Mouse (Mus musculus): ENCODE data around the gene Cfap45. TPM values are rescaled to one million over a fixed set of nuclear protein-coding genes. Genes with fewer than 3 reads are reported as not detected.

Gene Cfap45
- polyA plus RNA-seq, 1 experiment from 2014 or later, result 1.6 TPM

DNA sequence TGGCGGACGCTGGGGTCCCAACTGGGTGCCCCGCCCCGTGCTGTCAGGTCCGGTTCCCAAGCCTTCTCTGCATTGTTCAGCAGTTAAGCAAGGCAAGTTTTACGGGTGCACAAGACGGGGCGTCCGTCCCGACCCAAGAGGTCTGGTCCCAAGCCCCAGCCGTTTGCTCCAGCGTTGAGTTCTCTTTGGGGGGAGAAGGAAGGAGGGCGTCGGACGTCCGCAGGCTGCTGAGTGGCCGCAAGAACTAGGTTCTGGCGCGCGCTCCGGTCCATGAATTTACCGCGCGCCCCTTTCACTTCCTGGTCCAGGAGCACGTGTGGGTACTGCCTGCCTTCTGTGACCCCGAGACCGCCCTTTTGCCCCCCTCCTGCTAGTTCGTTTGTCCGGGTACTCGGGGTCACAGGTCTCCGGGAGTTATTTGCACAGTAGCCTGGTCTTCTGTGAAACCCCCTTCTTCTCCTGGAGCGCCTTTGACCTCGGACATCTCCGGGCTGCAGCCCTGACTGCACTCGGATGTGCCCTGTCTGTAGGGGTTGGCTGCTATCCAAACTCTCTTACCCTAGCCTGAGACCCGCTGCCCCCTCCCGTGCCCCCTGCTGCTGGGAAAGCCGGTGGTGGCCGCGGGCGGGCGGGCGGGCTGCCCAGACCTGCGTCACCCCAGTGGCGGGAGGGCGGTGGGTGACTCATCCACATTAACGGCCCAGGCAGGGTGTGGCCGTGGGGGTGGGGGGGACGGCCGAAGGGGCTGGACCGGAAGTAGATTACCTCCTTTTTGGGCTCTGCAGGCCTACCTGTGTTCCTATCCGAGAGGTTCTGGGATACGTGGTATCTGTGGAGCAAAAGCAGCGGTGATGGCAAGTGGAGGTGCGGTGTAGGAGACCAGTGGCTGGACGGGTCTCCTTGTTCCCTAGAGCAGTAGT, 19.9 kb upstream of the Cfap45 start:
- Histone ChIP-seq H3K4me1 (peaks cover 61% of the 10 kb centered on the region), H3K9me3 (no peaks in the 10 kb centered on the region), H3K4me3 (peak overlapping the region; percentile 56), H3K27me3 (ENCODE audit: poor library complexity, severe bottlenecking) (peaks cover 64% of the 10 kb centered on the region), H3K27ac (peak overlapping the region; percentile 77), H3K36me3 (replicated peaks) (peaks cover 39% of the 10 kb centered on the region)
- peak; percentile 45 for DNase-seq (ENCODE audit: extremely low spot score, low spot score)
- 1% methylated on average over 56 of the region's 56 CpGs for WGBS

DNA sequence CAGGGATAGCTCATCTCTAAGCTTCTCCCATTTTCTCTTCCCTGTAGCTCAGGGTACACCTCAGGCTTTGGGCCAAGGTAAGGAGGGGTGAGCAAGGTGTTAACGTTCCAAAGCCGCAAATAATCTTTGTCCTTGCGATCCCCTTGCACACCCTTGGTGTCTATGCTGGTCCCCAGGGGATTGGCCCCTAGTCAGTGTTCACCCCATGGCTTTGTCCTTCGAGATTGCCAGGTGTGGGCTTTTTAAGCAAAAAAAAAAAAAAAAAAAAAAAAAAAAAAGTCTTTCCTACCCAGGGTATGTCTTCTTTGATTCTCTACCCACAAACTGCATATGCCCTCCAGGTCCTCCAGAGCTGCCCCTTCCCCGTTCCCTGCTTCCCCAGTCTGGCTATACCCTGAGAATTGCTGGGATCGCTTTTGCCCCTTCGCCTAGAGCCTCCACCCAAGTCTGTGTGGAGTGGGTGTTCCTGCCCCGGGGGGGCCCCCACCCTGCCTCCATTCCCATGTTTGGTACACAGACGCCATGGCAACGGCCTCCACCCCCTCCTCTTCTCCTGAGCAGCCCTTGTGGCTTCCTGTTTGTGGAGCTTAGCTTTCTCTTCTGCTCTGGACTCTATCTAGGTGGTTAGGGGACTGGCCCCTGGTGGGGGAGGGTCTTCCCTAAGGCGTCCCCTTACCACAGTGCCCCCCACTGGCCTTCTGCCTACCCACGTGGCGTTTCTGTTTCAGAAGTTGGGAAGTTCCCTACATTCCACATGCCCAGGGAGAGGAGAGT, 19.0 kb upstream of the Cfap45 start:
- peak overlapping the region; percentile 77 for H3K27ac ChIP-seq

DNA sequence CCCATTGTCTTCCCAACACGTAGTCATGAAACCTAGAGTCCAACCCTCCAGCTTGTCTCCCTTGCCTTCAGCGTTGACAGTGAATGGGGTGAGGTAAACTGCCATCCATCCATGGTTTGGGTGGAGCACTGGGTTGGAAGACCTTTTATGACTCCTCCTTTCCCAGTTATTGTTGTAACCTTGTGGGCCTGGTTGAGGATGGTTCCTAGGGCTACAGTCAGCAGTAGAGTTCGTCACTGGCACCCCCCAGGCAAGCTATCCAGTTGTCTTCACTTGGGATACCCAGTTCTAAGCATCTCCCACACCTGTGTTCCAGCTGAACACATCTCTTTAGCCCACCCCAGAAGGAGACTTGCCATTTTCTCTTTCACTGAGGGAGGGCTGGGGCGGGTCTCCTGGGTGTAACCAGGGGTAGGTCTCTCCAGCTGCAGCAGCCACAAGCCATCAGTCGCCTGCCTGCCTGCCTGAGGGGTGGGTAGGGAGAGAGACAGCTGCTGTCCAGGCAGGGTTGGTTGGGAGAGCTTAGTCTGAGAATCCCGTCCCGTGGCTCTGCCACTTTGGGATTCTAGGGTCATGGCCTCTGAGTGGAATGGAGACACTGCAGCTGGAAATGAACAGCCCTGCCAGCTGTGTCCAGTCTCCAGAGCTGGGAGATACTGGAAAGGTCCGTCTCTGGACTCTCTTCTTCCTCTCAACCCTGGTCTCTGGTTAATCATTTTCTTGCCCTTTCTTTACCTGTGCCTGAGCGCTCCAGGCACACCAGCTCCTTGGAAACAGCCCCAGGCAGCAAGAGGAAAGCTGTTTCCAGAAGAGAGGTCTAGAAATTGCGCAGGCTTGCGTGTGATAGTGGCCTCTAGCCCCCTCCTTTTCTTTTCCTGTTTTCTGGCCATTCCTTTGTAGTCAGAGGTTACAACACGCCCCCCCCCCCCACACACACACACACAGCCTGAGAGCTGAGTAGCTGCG, 18.2 kb upstream of the Cfap45 start:
- no peak for DNase-seq (ENCODE audit: extremely low spot score, low spot score)
- H3K4me3 ChIP-seq, result peak overlapping the region; percentile 26
- peaks cover 22% of the 10 kb centered on the region for H3K36me3 ChIP-seq (replicated peaks)
- 44% methylated on average over 13 of the region's 13 CpGs for WGBS
- H3K9me3 ChIP-seq, result no peaks in the 10 kb centered on the region
- H3K27me3 ChIP-seq (ENCODE audit: poor library complexity, severe bottlenecking), result peaks cover 62% of the 10 kb centered on the region
- H3K27ac ChIP-seq, result peak overlapping the region; percentile 60
- H3K4me1 ChIP-seq, result peaks cover 61% of the 10 kb centered on the region

More for the DNA sequence above, 19.0 kb upstream of the Cfap45 start:
- WGBS, result 36% methylated on average over 13 of the region's 13 CpGs
- peak overlapping the region; percentile 56 for H3K4me3 ChIP-seq
- no peak for DNase-seq (ENCODE audit: extremely low spot score, low spot score)
- no peaks in the 10 kb centered on the region for H3K9me3 ChIP-seq
- H3K27me3 ChIP-seq (ENCODE audit: poor library complexity, severe bottlenecking), result peaks cover 64% of the 10 kb centered on the region
- H3K36me3 ChIP-seq (replicated peaks), result peaks cover 31% of the 10 kb centered on the region
- peaks cover 61% of the 10 kb centered on the region for H3K4me1 ChIP-seq

- Histone ChIP-seq H3K27ac (peak overlapping the region; percentile 60), H3K4me3 (peak overlapping the region; percentile 26; the same call in 1 of the 2 replicates), H3K36me3 (replicated peaks) (peaks cover 13% of the 10 kb centered on the region), H3K4me1 (peaks cover 66% of the 10 kb centered on the region), H3K27me3 (ENCODE audit: poor library complexity, severe bottlenecking) (peaks cover 54% of the 10 kb centered on the region), H3K9me3 (no peaks in the 10 kb centered on the region)
- 48% methylated on average over 14 of the region's 14 CpGs for WGBS
- DNase-seq (ENCODE audit: extremely low spot score, low spot score), result no peak
These were observed 17.2 kb upstream of the Cfap45 start for GRCm38 (mm10) chr1:172503111-172503997.

GRCm38 (mm10) chr1:172504756-172505155, 15.8 kb upstream of the Cfap45 start:
- peaks cover 4% of the 10 kb centered on the region; the same call in 1 of the 2 replicates for H3K36me3 ChIP-seq (replicated peaks)
- H3K27ac ChIP-seq, result no peak overlapping the region
- 88% methylated on average over 8 of the region's 8 CpGs for WGBS
- no peaks in the 10 kb centered on the region for H3K9me3 ChIP-seq
- no peak overlapping the region for H3K4me3 ChIP-seq
- no peak for DNase-seq (ENCODE audit: extremely low spot score, low spot score)
- H3K4me1 ChIP-seq, result peaks cover 63% of the 10 kb centered on the region
- peaks cover 43% of the 10 kb centered on the region for H3K27me3 ChIP-seq (ENCODE audit: poor library complexity, severe bottlenecking)

GRCm38 (mm10) chr1:172507001-172507400, 13.6 kb upstream of the Cfap45 start:
- peaks cover 4% of the 10 kb centered on the region; the same call in 1 of the 2 replicates for H3K36me3 ChIP-seq (replicated peaks)
- no peak overlapping the region for H3K27ac ChIP-seq
- peaks cover 58% of the 10 kb centered on the region for H3K4me1 ChIP-seq
- H3K9me3 ChIP-seq, result no peaks in the 10 kb centered on the region
- H3K4me3 ChIP-seq, result no peak overlapping the region
- H3K27me3 ChIP-seq (ENCODE audit: poor library complexity, severe bottlenecking), result peaks cover 21% of the 10 kb centered on the region
- WGBS, result 70% methylated on average over 5 of the region's 5 CpGs
- DNase-seq (ENCODE audit: extremely low spot score, low spot score), result no peak

- H3K36me3 ChIP-seq (replicated peaks), result peaks cover 4% of the 10 kb centered on the region; the same call in 1 of the 2 replicates
- no peak overlapping the region for H3K4me3 ChIP-seq
- WGBS, result 85% methylated on average over 3 of the region's 3 CpGs
- peaks cover 14% of the 10 kb centered on the region for H3K27me3 ChIP-seq (ENCODE audit: poor library complexity, severe bottlenecking)
- H3K27ac ChIP-seq, result no peak overlapping the region
- no peaks in the 10 kb centered on the region for H3K9me3 ChIP-seq
- H3K4me1 ChIP-seq, result peaks cover 51% of the 10 kb centered on the region
- DNase-seq (ENCODE audit: extremely low spot score, low spot score), result no peak
These were observed 12.9 kb upstream of the Cfap45 start for GRCm38 (mm10) chr1:172507701-172508100.

- peaks cover 51% of the 10 kb centered on the region for H3K4me1 ChIP-seq
- peaks cover 4% of the 10 kb centered on the region; the same call in 1 of the 2 replicates for H3K36me3 ChIP-seq (replicated peaks)
- H3K27me3 ChIP-seq (ENCODE audit: poor library complexity, severe bottlenecking), result peaks cover 9% of the 10 kb centered on the region
- whole genome bisulfite sequencing, result 65% methylated on average over 2 of the region's 2 CpGs
- DNase-seq (ENCODE audit: extremely low spot score, low spot score), result no peak
- H3K27ac ChIP-seq, result no peak overlapping the region
- no peak overlapping the region for H3K4me3 ChIP-seq
- no peaks in the 10 kb centered on the region for H3K9me3 ChIP-seq
These were observed 12.4 kb upstream of the Cfap45 start for GRCm38 (mm10) chr1:172508172-172508571.

- Histone ChIP-seq H3K9me3 (no peaks in the 10 kb centered on the region), H3K4me3 (no peak overlapping the region), H3K4me1 (peaks cover 49% of the 10 kb centered on the region), H3K36me3 (replicated peaks) (peaks cover 4% of the 10 kb centered on the region; the same call in 1 of the 2 replicates), H3K27me3 (ENCODE audit: poor library complexity, severe bottlenecking) (0 out of 2 replicates have a peak, but pooled peaks cover 6% of the 10 kb centered on the region), H3K27ac (no peak overlapping the region)
- no peak for DNase-seq (ENCODE audit: extremely low spot score, low spot score)
- 82% methylated on average over 5 of the region's 5 CpGs for WGBS
These were observed 11.4 kb upstream of the Cfap45 start for GRCm38 (mm10) chr1:172509235-172509634.

DNA sequence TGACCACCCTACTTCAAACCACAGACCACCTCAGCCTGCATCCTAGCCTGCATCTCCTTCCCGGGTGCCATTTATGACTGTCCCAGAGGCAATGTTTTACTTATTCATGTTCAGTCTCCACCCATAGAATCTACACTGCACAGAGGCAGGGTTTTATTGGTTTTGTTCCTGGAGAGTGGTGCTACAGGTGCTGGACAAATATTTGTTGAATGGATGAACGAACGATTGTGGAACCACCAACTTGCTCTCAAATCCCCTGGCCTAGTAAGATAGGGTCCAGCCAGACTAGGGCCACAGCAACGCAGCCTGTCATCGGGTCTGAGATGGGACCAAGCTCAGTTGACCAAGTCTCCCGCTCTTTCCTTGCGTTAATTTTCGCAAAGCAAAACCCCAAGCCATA, 10.6 kb upstream of the Cfap45 start:
- Histone ChIP-seq H3K4me3 (no peak overlapping the region), H3K27ac (no peak overlapping the region)

DNA sequence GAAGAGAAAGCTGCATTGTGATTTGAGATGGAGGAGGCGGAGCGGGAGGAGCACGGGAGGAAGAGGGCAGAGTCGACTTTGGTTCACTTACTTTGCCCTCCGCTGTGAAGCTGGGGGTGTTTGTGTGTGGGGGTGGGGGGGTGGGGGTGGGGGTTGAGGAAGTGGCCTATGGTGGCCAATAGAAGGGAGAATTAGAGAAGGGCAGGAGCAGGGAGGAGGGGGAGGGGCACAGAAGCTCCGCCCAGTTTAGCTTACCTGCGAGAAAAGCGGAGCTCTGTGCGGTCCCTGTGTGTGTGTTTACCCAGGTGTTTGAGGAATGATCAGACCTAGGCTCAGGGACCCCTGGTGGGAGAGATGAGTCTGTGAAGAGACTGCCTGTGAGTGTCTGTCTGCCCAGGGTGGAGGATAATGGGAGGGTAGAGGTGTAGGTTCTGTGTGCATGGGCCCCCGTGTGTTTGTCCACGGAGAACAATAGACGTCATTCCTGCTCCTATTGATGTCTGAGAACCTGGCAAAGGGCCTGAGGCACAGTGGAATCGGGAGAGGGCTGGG, 10.1 kb upstream of the Cfap45 start:
- Histone ChIP-seq H3K4me1 (peaks cover 41% of the 10 kb centered on the region), H3K27me3 (ENCODE audit: poor library complexity, severe bottlenecking) (peaks cover 6% of the 10 kb centered on the region; the same call in 1 of the 2 replicates), H3K27ac (no peak overlapping the region; the same call in 1 of the 2 replicates), H3K9me3 (no peaks in the 10 kb centered on the region), H3K36me3 (replicated peaks) (peaks cover 1% of the 10 kb centered on the region; the same call in 1 of the 2 replicates), H3K4me3 (no peak overlapping the region; the same call in 1 of the 2 replicates)
- 28% methylated on average over 13 of the region's 13 CpGs for WGBS
- no peak for DNase-seq (ENCODE audit: extremely low spot score, low spot score)

More for the DNA sequence above, 10.6 kb upstream of the Cfap45 start:
- Histone ChIP-seq H3K27me3 (ENCODE audit: poor library complexity, severe bottlenecking) (peaks cover 6% of the 10 kb centered on the region; the same call in 1 of the 2 replicates), H3K9me3 (no peaks in the 10 kb centered on the region), H3K4me1 (peaks cover 42% of the 10 kb centered on the region), H3K36me3 (replicated peaks) (peaks cover 4% of the 10 kb centered on the region; the same call in 1 of the 2 replicates)
- WGBS, result 48% methylated on average over 8 of the region's 8 CpGs
- DNase-seq (ENCODE audit: extremely low spot score, low spot score), result no peak

All from forebrain, embryonic 10.5 days (tissue).